Mouse (Mus musculus) CH12.LX (cell line): ENCODE data around the gene Tspan6. TPM values are rescaled to one million over a fixed set of nuclear protein-coding genes. Genes with fewer than 3 reads are reported as not detected.

Experiments
- DNase-seq: peaks from one replicate; pipeline ENCODE4 v3.0.0-alpha.2; 2013; ENCODE audit errors: extremely low read depth
- H3K27ac ChIP-seq: 2 replicates; pipeline ENCODE4 v1.5.1; 2012; ENCODE audit warnings: low read depth, mild to moderate bottlenecking, control low read depth, moderate library complexity; ENCODE audit not compliant: insufficient read depth
- H3K27me3 ChIP-seq: replicated peaks from 2 replicates; pipeline ENCODE3; 2012; ENCODE audit warnings: inconsistent platforms
- H3K36me3 ChIP-seq, 2 experiments: replicated peaks in 1 of 2; 2 replicates each; pipeline versions ENCODE3 to v1.6.1; 2012; ENCODE audit warnings: inconsistent platforms in 1 of 2, low read length in 1 of 2, mild to moderate bottlenecking in 1 of 2, mixed read lengths in 1 of 2, moderate library complexity in 1 of 2; ENCODE audit not compliant: control insufficient read depth in 1 of 2, insufficient read depth in 1 of 2
- H3K4me1 ChIP-seq, 2 experiments: 2 replicates each; pipeline ENCODE4 v1.6.1; 2012; ENCODE audit warnings: inconsistent platforms in 1 of 2, moderate library complexity in 1 of 2; ENCODE audit not compliant: insufficient read depth in 2 of 2, control insufficient read depth in 1 of 2
- H3K4me2 ChIP-seq: 2 replicates; pipeline ENCODE4 v1.6.1; 2012; ENCODE audit warnings: low read depth, mild to moderate bottlenecking, control low read depth; ENCODE audit not compliant: poor library complexity, insufficient read depth, severe bottlenecking
- H3K4me3 ChIP-seq, 3 experiments: fragments of 150-350 bp in 1 of 3; sonication (generic) in 1 of 3; replicated peaks in 1 of 3; 2 replicates each; pipeline versions ENCODE3 to v1.5.1; 2011 to 2012; ENCODE audit warnings: low read depth in 2 of 3, low read length in 2 of 3, mild to moderate bottlenecking in 2 of 3, moderate library complexity in 2 of 3, control low read depth in 1 of 3, improper control_type of control experiment in 1 of 3, inconsistent platforms in 1 of 3, mixed read lengths in 1 of 3; ENCODE audit not compliant: poor library complexity in 1 of 3
- H3K79me2 ChIP-seq: replicated peaks from 2 replicates; pipeline ENCODE4 v1.6.1; 2012; ENCODE audit warnings: mild to moderate bottlenecking, moderate library complexity; ENCODE audit not compliant: control insufficient read depth, poor library complexity, insufficient read depth, severe bottlenecking; ENCODE audit errors: extremely low read depth
- H3K9ac ChIP-seq: 2 replicates; pipeline ENCODE4 v1.6.1; 2012; ENCODE audit warnings: low read depth, mild to moderate bottlenecking, control low read depth, moderate library complexity; ENCODE audit not compliant: insufficient read depth
- H3K9me3 ChIP-seq: replicated peaks from 2 replicates; pipeline ENCODE3; 2012; ENCODE audit warnings: low read length, inconsistent platforms, mixed read lengths
- BHLHE40 ChIP-seq: IDR thresholded peaks from 2 replicates; pipeline ENCODE4 v1.6.1; 2011; ENCODE audit warnings: mild to moderate bottlenecking, low read depth, low read length, improper control_type of control experiment
- CHD2 ChIP-seq: IDR thresholded peaks from 2 replicates; pipeline ENCODE4 v1.6.1; 2011; ENCODE audit warnings: low read length, improper control_type of control experiment
- CTCF ChIP-seq, 2 experiments: IDR thresholded peaks in 1 of 2; conservative IDR thresholded peaks in 1 of 2; 2 replicates each; pipeline ENCODE4 v1.5.1; 2011 to 2012; ENCODE audit warnings: low read depth in 2 of 2, low read length in 2 of 2, improper control_type of control experiment in 1 of 2, inconsistent platforms in 1 of 2, mild to moderate bottlenecking in 1 of 2, moderate library complexity in 1 of 2
- E2F4 ChIP-seq: IDR thresholded peaks from 2 replicates; pipeline ENCODE4 v1.6.1; 2011; ENCODE audit warnings: low read depth, low read length, improper control_type of control experiment; ENCODE audit not compliant: insufficient replicate concordance
- ELF1 ChIP-seq: IDR thresholded peaks from 2 replicates; pipeline ENCODE4 v1.6.1; 2014; ENCODE audit warnings: low read depth, mild to moderate bottlenecking, inconsistent platforms, low read length, improper control_type of control experiment
- ETS1 ChIP-seq: conservative IDR thresholded peaks from 2 replicates; pipeline ENCODE4 v1.6.1; 2012; ENCODE audit warnings: low read depth, mild to moderate bottlenecking, inconsistent platforms, low read length, improper control_type of control experiment, moderate library complexity
- GABPA ChIP-seq: IDR thresholded peaks from 2 replicates; pipeline ENCODE4 v1.6.1; 2012; ENCODE audit warnings: low read depth, low read length, improper control_type of control experiment, inconsistent platforms; ENCODE audit not compliant: insufficient replicate concordance
- HCFC1 ChIP-seq: IDR thresholded peaks from 2 replicates; pipeline ENCODE4 v1.6.1; 2012; ENCODE audit warnings: low read depth, mild to moderate bottlenecking, inconsistent platforms, low read length, improper control_type of control experiment
- IRF4 ChIP-seq: IDR thresholded peaks from 2 replicates; pipeline ENCODE4 v1.6.1; 2014; ENCODE audit warnings: low read depth, mild to moderate bottlenecking, inconsistent platforms, low read length, improper control_type of control experiment
- JUN ChIP-seq: IDR thresholded peaks from 2 replicates; pipeline ENCODE4 v1.6.1; 2011; ENCODE audit warnings: low read depth, mild to moderate bottlenecking, low read length, improper control_type of control experiment, moderate library complexity; ENCODE audit not compliant: insufficient read depth
- JUND ChIP-seq: conservative IDR thresholded peaks from 2 replicates; pipeline ENCODE4 v1.6.1; 2011; ENCODE audit warnings: low read depth, low read length, improper control_type of control experiment
- MAFK ChIP-seq: IDR thresholded peaks from 2 replicates; pipeline ENCODE4 v1.6.1; 2011; ENCODE audit warnings: low read length, improper control_type of control experiment; ENCODE audit not compliant: insufficient replicate concordance
- MAX ChIP-seq: IDR thresholded peaks from 2 replicates; pipeline ENCODE4 v1.6.1; 2011; ENCODE audit warnings: low read length, improper control_type of control experiment
- MAZ ChIP-seq: IDR thresholded peaks from 2 replicates; pipeline ENCODE4 v1.6.1; 2012; ENCODE audit warnings: low read depth, mild to moderate bottlenecking, inconsistent platforms, low read length, improper control_type of control experiment, moderate library complexity
- MEF2A ChIP-seq: IDR thresholded peaks from 2 replicates; pipeline ENCODE4 v1.6.1; 2014; ENCODE audit warnings: low read depth, mild to moderate bottlenecking, inconsistent platforms, low read length, improper control_type of control experiment, borderline replicate concordance
- MXI1 ChIP-seq: IDR thresholded peaks from 2 replicates; pipeline ENCODE4 v1.6.1; 2011; ENCODE audit warnings: mild to moderate bottlenecking, low read depth, low read length, improper control_type of control experiment
- NELFE ChIP-seq: IDR thresholded peaks from 2 replicates; pipeline ENCODE4 v1.6.1; 2011; ENCODE audit warnings: low read depth, low read length, improper control_type of control experiment
- POLR2A ChIP-seq: IDR thresholded peaks from 2 replicates; pipeline ENCODE4 v1.6.1; 2011; ENCODE audit warnings: low read depth, mild to moderate bottlenecking, improper control_type of control experiment, low read length
- RAD21 ChIP-seq: IDR thresholded peaks from 2 replicates; pipeline ENCODE4 v1.6.1; 2011; ENCODE audit warnings: low read depth, mild to moderate bottlenecking, low read length, improper control_type of control experiment, moderate library complexity
- RCOR1 ChIP-seq: conservative IDR thresholded peaks from 2 replicates; pipeline ENCODE4 v1.6.1; 2012; ENCODE audit warnings: low read depth, mild to moderate bottlenecking, inconsistent platforms, low read length, improper control_type of control experiment
- SIN3A ChIP-seq: IDR thresholded peaks from 2 replicates; pipeline ENCODE4 v1.6.1; 2012; ENCODE audit warnings: low read length, improper control_type of control experiment, inconsistent platforms
- SMC3 ChIP-seq: IDR thresholded peaks from 2 replicates; pipeline ENCODE4 v1.6.1; 2011; ENCODE audit warnings: low read depth, low read length, improper control_type of control experiment
- TBP ChIP-seq: conservative IDR thresholded peaks from 2 replicates; pipeline ENCODE4 v1.6.1; 2011; ENCODE audit warnings: low read depth, low read length, improper control_type of control experiment
- TCF12 ChIP-seq: IDR thresholded peaks from 2 replicates; pipeline ENCODE4 v1.6.1; 2014; ENCODE audit warnings: low read depth, mild to moderate bottlenecking, inconsistent platforms, low read length, improper control_type of control experiment
- UBTF ChIP-seq: IDR thresholded peaks from 2 replicates; pipeline ENCODE4 v1.6.1; 2012; ENCODE audit warnings: low read depth, mild to moderate bottlenecking, inconsistent platforms, low read length, improper control_type of control experiment, moderate library complexity
- USF1 ChIP-seq: IDR thresholded peaks from 2 replicates; pipeline ENCODE4 v1.6.1; 2014; ENCODE audit warnings: low read depth, mild to moderate bottlenecking, inconsistent platforms, low read length, improper control_type of control experiment
- USF2 ChIP-seq: conservative IDR thresholded peaks from 2 replicates; pipeline ENCODE4 v1.6.1; 2011; ENCODE audit warnings: low read depth, low read length, improper control_type of control experiment
- ZC3H11A ChIP-seq: IDR thresholded peaks from 2 replicates; pipeline ENCODE4 v1.6.1; 2012; ENCODE audit warnings: low read depth, mild to moderate bottlenecking, inconsistent platforms, low read length, improper control_type of control experiment
- ZKSCAN1 ChIP-seq: IDR thresholded peaks from 2 replicates; pipeline ENCODE4 v1.6.1; 2012; ENCODE audit warnings: low read depth, inconsistent platforms, low read length, improper control_type of control experiment, borderline replicate concordance
- ZNF384 ChIP-seq: IDR thresholded peaks from 2 replicates; pipeline ENCODE4 v1.6.1; 2012; ENCODE audit warnings: low read depth, low read length, improper control_type of control experiment, inconsistent platforms
- dilution Hi-C: fragments of 300-500 bp; cut with MboI; formaldehyde crosslinking; loops from 2 replicates; pipeline ENCODE4 v1.14.3; 2020; ENCODE audit warnings: low sequenced_read_pairs; ENCODE audit not compliant: extremely low pct_unique_long_range_greater_than_20kb, extremely low pct_ligation_motif_present
- in situ Hi-C: fragments of 300-500 bp; cut with MboI; formaldehyde crosslinking; loops from 3 replicates; pipeline ENCODE4 v1.14.3; 2019; ENCODE audit warnings: low sequenced_read_pairs, low pct_ligation_motif_present, low pct_unique_long_range_greater_than_20kb, mixed read lengths
- polyA plus RNA-seq: library from polyadenylated mRNA; unstranded; fragments of >175 nt; gene quantifications from 2 replicates; pipeline ENCODE4 v1.2.1, GENCODE M21; 2012; ENCODE audit warnings: low read depth; ENCODE audit not compliant: insufficient read length
- total RNA-seq, 2 experiments: library from RNA; depleted of rRNA; stranded (reverse); fragments of 300-350 nt in 1 of 2; fragments of >200 nt in 1 of 2; gene quantifications; 2 replicates each; pipeline ENCODE4 v1.2.3; 2012 to 2014

Gene Tspan6
- total RNA-seq (2012; rRNA removed) (14.6 and 15.7 TPM in 2 replicates), total RNA-seq (2014; rRNA removed) (0.59 and 0.72 TPM in 2 replicates), polyA plus RNA-seq (0.64 and 0.96 TPM in 2 replicates)

DNA sequence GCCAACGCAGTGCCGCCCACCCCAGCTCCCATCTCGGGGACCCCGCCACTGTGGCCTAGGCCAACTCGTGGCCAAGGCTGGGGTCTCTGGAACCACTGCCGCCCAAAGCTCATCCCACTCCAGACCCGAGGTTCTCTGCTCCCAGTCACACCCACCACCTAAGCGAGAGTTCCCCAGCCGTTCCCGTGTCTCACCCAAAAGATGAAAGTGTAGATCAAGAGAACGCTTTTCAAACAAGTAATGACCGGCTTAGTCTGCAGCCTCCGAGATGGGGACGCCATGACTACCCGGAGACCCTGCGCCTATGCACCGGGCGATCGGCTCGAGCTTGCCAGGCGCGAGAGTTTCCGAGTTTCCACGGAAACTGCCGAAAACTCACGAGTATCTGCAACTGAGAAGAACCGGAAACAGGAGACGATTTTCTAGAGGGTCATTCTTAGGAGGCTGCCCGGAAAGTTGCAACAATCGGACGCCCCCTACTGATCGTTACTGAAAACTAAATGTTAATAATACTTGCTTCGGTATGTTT is at the start of gene Tspan6:
Gene Tspan6 (minus strand): TSS at position 416 of the 529 bp plus-strand sequence.
- in situ Hi-C loops = no loop called here
- no peak for TF ChIP-seq USF2
- peak; percentile 60 for TF ChIP-seq ELF1
- TF ChIP-seq UBTF = no peak
- no peak for TF ChIP-seq MXI1
- peak in 1 of 2 experiments; percentile 55; a peak in 2 of 4 replicates for TF ChIP-seq CTCF (conservative IDR thresholded peaks at IDR 0.05 in 1 of 2, IDR thresholded peaks at IDR 0.05 in 1 of 2; ENCODE audit: low read depth in 2 of 2, low read length in 2 of 2)
- no peak; the same call in none of the 2 replicates for TF ChIP-seq RAD21
- no peak for TF ChIP-seq RCOR1
- no peak for TF ChIP-seq JUN
- TF ChIP-seq MAZ = no peak
- TF ChIP-seq POLR2A = peak; percentile 55
- TF ChIP-seq, all 38 proteins: peak for 3
- DNase-seq = no peak
- peak within 1 kb of the TSS; percentile 23; the same call in 1 of the 2 replicates for H3K4me2 ChIP-seq
- peaks cover 0 to 5% of the 10 kb centered on the region in 2 experiments; a peak in 1 of 4 replicates for H3K4me1 ChIP-seq
- no peaks in the 10 kb centered on the region for H3K9me3 ChIP-seq
- peaks cover 0 to 3% of the 10 kb centered on the region in 2 experiments for H3K36me3 ChIP-seq
- no peaks in the 10 kb centered on the region for H3K79me2 ChIP-seq
- peak within 1 kb of the TSS; percentile 59 for H3K9ac ChIP-seq
- no peaks in the 10 kb centered on the region for H3K27me3 ChIP-seq
- no peak within 1 kb of the TSS for H3K27ac ChIP-seq
- dilution Hi-C loops = no loop called here
- H3K4me3 ChIP-seq = peak within 1 kb of the TSS in 2 of 3 experiments; percentile 25 to 62

- no peaks in the 10 kb centered on the region for H3K36me3 ChIP-seq
- TF ChIP-seq USF2 = no peak
- TF ChIP-seq E2F4 = no peak
- peak; percentile 89 for TF ChIP-seq SMC3
- TF ChIP-seq MAFK = no peak
- TF ChIP-seq CTCF (conservative IDR thresholded peaks at IDR 0.05 in 1 of 2, IDR thresholded peaks at IDR 0.05 in 1 of 2; ENCODE audit: low read depth in 2 of 2, low read length in 2 of 2) = peak; percentile 35 to 99
- no peak for TF ChIP-seq ELF1
- TF ChIP-seq SIN3A = no peak
- TF ChIP-seq IRF4 = no peak
- no peak for TF ChIP-seq ZNF384
- no peak for TF ChIP-seq USF1
- TF ChIP-seq HCFC1 = no peak
- TF ChIP-seq MAZ = no peak
- TF ChIP-seq ZC3H11A = peak; percentile 27; the same call in 1 of the 2 replicates
- peak; percentile 91 for TF ChIP-seq RAD21
- TF ChIP-seq ETS1 = no peak
- TF ChIP-seq JUN = no peak
- TF ChIP-seq BHLHE40 = no peak
- TF ChIP-seq GABPA = no peak
- TF ChIP-seq MAX = no peak
- peak; percentile 65; the same call in 1 of the 2 replicates for TF ChIP-seq NELFE
- TF ChIP-seq ZKSCAN1 = no peak
- TF ChIP-seq JUND = no peak
- no peak for TF ChIP-seq TCF12
- TF ChIP-seq MEF2A = no peak
- no peak for TF ChIP-seq UBTF
- TF ChIP-seq CHD2 = no peak
- no peak for TF ChIP-seq TBP
- TF ChIP-seq, all 38 proteins: peak for 5
- Histone ChIP-seq H3K9ac (no peak overlapping the region), H3K4me1 (no peaks in the 10 kb centered on the region), H3K27me3 (no peaks in the 10 kb centered on the region), H3K4me2 (no peak overlapping the region), H3K4me3 (no peak overlapping the region), H3K9me3 (no peaks in the 10 kb centered on the region), H3K27ac (no peak overlapping the region), H3K79me2 (no peaks in the 10 kb centered on the region)
- in situ Hi-C loops (no loop called here), dilution Hi-C loops (no loop called here)
- DNase-seq = peak; percentile 61
Observed at GRCm38 (mm10) chrX:133947427-133947826, 49.2 kb upstream of the Tspan6 start.
